Mouse (Mus musculus) forelimb bud, embryonic 11.5 days (tissue): ENCODE measurements around the gene Homer2.
A peak's percentile ranks its signal among the peaks of the same experiment; 100 is the strongest.

Source experiments
- DNase-seq: peaks from one replicate; pipeline ENCODE4 v3.0.0-alpha.2; 2012; ENCODE audit warnings: low read depth, low spot score

Homer2 gene

DNA sequence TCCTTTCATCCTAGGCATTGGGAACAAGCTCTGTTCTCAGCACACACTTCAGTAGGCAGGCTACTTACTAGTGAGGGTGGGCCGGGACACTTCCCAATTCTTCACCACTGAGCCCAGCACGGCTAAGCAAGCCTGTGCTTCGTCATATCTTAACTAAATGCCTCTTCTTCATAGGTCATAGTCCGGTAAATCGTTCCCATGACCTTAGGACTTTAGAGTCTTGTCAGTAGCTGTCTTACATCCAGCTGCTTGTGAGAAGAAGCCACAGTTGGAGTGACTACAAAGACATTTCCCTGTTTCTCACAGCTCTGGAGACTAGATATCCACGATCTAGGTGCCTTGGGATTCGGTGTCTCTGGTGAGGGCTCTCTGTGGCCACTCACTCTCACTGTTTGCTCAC, 122.0 kb downstream of the Homer2 start:
- DNase-seq: no peak

DNA sequence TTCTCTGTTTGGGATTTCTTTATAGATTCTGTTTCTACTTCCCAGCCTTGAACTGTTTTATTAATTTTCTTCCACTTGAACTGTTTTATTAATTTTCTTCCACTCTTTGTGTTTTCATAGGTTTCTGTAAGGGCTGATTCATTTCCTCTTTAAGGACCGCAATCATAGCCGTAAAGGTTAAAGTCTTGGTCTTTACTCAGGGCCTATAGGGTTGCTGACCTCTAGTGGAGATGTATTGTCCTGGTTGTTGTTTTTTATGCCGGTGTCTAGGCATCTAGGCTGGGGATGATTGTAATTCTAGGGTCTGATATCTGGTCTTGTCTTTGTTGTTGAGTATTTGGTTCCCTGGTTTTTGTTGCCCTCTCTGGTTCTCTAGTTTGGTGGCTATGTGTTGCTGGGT, 123.8 kb downstream of the Homer2 start:
- DNase-seq: no peak

- no peak for DNase-seq
Observed at GRCm38 (mm10) chr7:81579312-81579711, 128.0 kb downstream of the Homer2 start.

- no peak for DNase-seq
Observed at GRCm38 (mm10) chr7:81578413-81578812, 128.9 kb downstream of the Homer2 start.

GRCm38 (mm10) chr7:81577872-81578271, 129.5 kb downstream of the Homer2 start:
- no peak for DNase-seq

- no peak for DNase-seq
Observed at GRCm38 (mm10) chr7:81575606-81576005, 131.7 kb downstream of the Homer2 start.

DNA sequence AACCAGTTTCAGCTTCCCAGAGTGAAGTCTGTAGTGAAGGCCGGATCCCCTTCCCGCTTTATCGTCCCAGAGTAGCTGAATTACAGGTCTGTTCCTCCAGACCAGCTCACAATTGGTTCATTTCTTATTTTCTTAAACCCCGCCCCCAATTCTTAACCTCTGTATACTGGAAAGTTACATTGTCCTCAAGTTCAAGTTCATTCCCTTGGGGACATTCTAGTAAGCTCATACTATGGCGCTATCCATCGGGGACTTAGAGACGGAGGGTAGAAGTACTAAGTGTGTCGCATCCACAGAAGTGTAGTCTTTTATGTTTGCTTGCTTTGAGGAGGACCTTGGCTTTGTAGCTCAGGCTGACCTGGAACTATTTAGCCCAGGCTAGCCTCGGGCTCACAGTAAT, 133.5 kb downstream of the Homer2 start:
- no peak for DNase-seq

- DNase-seq: no peak
Observed at GRCm38 (mm10) chr7:81573397-81573796, 133.9 kb downstream of the Homer2 start.

GRCm38 (mm10) chr7:81572610-81573268, 134.6 kb downstream of the Homer2 start:
- no peak for DNase-seq

GRCm38 (mm10) chr7:81571941-81572441, 135.3 kb downstream of the Homer2 start:
- DNase-seq: no peak

- peak; percentile 91 for DNase-seq
Observed at GRCm38 (mm10) chr7:81571108-81571940, 136.0 kb downstream of the Homer2 start, which contains the start of gene Whamm. Whamm (plus strand) TSS chr7:81571266.

DNA sequence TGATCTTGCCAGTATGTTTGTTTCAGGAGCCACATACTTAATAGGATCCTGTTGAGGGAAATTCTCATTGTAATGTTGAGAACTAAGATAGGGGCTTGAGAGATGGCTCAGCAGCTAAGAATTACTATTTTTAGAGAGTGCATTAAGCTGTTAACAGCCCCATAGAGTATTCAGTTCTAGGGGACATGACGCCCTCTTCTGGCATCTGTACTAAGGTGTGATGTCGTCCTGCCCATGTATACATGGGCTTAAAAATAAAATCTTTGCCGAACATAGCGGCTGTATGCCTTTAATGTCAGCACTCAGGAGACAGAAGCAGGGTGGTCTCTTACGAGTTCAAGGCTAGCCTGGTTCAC, 136.6 kb downstream of the Homer2 start:
- no peak for DNase-seq

DNA sequence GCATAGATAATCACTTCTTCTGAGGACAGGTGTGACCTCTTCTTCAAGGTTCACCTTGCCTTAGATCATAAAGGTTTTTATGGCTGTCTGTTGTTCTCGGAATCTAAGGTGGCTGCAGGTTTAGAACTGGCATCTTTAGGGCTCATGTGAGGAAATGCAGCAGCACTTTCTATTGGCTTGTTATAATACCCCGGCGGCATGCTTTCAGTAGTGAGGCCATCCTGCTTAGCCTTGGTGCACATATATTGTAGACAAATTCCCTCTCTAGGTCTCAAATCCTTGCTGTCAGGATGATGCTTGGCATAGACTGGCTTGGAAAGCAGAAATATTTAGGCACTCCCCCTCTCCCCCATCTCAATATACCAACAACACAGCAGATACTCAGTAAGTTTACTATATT, 137.1 kb downstream of the Homer2 start:
- DNase-seq: no peak

GRCm38 (mm10) chr7:81569851-81570250, 137.5 kb downstream of the Homer2 start:
- DNase-seq: no peak

DNA sequence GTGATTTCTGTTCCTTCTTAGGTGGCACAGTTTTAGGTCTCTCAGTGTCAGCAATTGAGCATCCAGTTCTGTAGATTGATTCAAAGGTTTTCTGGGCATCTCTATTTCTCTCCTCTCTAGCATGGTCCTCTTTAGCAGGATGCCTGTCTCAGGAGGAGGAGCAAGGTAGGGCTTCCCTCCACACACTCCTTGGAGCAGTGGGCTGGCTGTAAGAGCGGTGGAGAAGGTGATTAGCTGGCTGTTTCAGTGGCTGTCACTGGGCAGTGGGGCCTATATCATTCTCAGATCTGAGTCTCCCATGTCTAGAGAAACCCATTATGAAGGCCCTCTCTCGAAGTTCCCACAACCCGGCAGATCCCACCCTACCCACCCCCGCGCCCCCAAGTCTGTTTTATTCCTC, 139.9 kb downstream of the Homer2 start:
- no peak for DNase-seq

DNA sequence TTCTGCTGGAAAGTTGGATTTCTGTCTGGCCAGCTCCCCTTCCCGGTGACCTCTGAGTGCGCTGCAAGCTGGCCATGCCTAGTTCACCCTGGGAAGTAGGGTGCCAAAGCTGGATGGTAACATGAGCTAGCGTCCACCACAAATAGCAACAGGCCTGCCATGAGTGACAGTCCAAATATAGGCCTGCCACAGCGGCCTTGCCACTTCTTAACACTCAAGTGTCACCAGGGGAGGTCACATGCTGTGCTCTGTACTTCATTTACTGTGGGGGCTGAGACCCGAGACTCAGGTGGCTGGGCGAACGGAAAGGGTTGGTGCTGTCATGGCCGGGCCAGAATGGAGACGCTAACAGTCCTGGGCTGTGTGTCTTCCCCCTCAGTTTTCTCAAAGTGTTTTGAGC, 140.4 kb downstream of the Homer2 start, which contains the start of gene Fsd2:
Gene Fsd2, minus strand, starts transcription at position 53 of the 400 bp plus-strand sequence.
- DNase-seq: no peak

DNA sequence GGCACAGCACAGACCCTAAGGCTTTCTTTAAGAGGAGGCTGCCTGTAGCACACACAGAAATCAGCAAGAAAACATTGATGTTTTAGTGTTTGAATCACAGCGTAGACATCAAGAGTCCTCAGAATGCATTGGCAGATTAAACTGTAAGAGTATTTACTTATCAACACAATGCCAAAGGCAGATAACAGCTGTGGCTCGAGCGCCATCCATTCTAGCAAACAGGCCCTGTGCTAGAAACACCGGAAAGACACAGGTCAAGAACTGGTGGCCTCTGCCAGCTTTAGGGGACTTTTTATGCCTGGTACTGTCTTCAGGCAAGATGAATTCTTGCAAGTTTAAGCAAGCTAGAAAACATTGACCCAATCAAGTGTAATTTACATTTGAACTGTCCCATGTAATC, 141.0 kb downstream of the Homer2 start:
- DNase-seq: no peak

DNA sequence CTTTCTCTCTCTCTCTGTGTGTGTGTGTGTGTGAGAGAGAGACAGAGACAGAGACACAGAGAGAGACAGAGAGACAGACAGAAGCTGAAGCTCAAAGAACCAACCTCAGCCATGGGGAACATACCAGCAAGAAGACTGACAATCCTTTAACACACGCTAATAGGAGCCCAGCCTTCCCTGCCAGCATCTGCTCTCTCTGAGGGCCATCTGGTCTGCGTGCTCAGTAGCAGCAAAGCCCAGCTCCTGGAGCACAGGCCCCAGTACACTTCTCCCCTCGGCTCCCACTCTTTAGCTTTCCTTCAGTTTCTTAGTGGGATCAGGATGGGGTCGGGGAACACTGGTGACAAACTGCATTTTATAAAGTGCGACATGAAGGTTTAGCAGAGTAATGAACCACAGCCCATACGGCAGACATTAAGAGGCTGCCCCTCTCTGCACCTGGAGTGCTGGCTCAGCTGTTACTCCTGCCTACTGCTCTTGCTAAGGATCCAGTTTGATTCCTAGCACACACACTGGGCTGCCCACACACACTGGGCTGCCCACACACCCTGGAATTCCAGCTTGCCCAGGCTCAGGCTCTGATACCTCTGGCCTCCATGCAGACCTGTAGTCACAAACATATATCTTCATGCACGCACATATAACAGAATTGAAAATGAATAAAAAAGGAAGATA, 141.8 kb downstream of the Homer2 start:
- peak; percentile 60 for DNase-seq

DNA sequence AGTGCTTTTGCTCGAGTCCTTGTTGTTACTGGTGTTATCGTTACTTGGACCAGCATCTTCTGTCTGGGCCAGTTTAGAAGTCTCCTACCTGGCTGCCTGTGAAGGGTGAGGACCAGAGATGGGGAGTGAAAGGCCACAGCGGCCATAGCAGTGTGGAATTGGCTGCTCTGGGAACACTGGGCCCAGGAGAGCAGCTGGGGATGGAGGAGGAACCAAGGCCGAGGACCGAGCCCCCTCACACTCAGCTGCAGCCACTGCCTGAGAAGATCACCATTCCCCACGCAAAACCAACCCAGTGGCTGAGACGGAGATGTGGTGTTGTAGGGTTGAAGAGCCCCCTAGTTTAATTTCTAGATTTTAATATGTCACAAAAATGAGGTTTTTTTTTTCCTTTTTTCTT, 142.6 kb downstream of the Homer2 start:
- DNase-seq: no peak

DNA sequence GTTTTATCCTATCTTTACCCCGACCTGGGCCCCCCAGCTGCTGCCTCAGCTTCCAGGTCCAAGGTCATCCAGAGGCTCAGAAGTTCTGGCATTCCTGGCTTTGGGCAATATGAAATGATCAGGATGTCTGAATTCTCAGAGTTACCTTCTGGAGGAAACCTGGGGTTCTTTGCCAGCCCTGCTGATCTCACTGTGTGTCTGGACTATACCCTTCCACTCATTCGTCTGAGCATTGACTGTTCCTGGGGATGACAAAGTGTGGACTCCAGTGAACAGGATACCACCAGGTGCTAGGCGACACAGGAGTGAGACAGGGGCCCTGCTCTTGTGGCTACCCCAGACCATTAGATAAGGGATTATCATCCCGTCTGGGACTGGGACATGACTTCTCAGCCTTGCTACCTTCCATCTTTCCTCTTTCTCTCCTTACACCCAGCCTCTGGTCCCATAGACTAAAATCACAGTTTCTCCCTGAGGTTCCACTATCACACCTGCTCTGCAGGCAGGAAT, 143.8 kb downstream of the Homer2 start:
- no peak for DNase-seq

DNA sequence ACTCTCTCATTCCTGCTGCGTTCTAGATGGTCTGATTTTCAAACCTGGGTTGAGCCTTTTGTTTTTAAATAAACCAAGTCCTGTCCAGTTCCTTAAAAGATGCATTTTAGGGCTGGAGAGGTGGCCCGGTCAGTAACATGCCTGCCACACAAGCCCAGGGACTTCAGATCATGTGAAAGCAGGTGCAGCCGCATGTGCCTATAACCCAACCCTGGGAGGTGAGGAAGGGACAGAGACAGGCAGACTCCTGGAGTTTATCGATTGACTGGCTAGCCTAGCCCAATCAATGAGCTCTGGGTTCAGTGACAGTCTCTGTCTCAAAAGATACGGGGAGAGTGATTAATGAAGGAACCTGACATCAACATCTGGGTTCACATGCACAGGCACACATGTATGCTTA, 146.1 kb downstream of the Homer2 start:
- DNase-seq: no peak
